Mouse (Mus musculus) small intestine, adult 2 months (tissue): ENCODE data around the gene Nav1.

ENCODE experiments used
- CTCF ChIP-seq: fragments of 200-500 bp; IDR thresholded peaks from 2 replicates; pipeline ENCODE4 v1.5.1; 2012; ENCODE audit warnings: low read depth, mild to moderate bottlenecking, control low read depth, inconsistent platforms, low read length, moderate library complexity, mixed read lengths; ENCODE audit not compliant: insufficient replicate concordance, insufficient read length; ENCODE audit errors: extremely low read depth
- POLR2A ChIP-seq: fragments of 200-500 bp; IDR thresholded peaks from 2 replicates; pipeline ENCODE4 v1.6.1; 2012; ENCODE audit warnings: low read depth, mild to moderate bottlenecking, control low read depth, inconsistent platforms, low read length, moderate library complexity

- no peak for TF ChIP-seq CTCF
- no peak for TF ChIP-seq POLR2A
Observed at GRCm38 (mm10) chr1:135514913-135515632, 92.0 kb downstream of the Nav1 start.
